Mouse (Mus musculus) naive thymus-derived CD4-positive, alpha-beta T cell, adult 2 months (primary cell): ENCODE results near the gene Cytip.

Experiments
- DNase-seq: peaks from one replicate; pipeline ENCODE4 v3.0.0-alpha.2; 2011; ENCODE audit warnings: low read depth

Gene Cytip

GRCm38 (mm10) chr2:58195346-58195745, at the start of gene Cytip:
Gene Cytip (minus strand): TSS chr2:58195532.
- DNase-seq, result peak; percentile 9

- DNase-seq, result no peak
Observed at GRCm38 (mm10) chr2:58240639-58241038, 45.3 kb upstream of the Cytip start.

GRCm38 (mm10) chr2:58237487-58237886, 42.2 kb upstream of the Cytip start:
- no peak for DNase-seq

- peak; percentile 74 for DNase-seq
Observed at GRCm38 (mm10) chr2:58199442-58199841, 4.1 kb upstream of the Cytip start.

- no peak for DNase-seq
Observed at GRCm38 (mm10) chr2:58196880-58197279, 1.5 kb upstream of the Cytip start.

GRCm38 (mm10) chr2:58194422-58195115, 763 bp downstream of the Cytip start:
- peak; percentile 67 for DNase-seq

- DNase-seq, result no peak
Observed at GRCm38 (mm10) chr2:58192160-58192559, 3.2 kb downstream of the Cytip start.

GRCm38 (mm10) chr2:58189501-58189900, 5.8 kb downstream of the Cytip start:
- DNase-seq, result peak; percentile 73

- peak; percentile 66 for DNase-seq
Observed at GRCm38 (mm10) chr2:58188903-58189302, 6.4 kb downstream of the Cytip start.

- DNase-seq, result peak; percentile 20
Observed at GRCm38 (mm10) chr2:58187310-58188051, 7.9 kb downstream of the Cytip start.

GRCm38 (mm10) chr2:58184197-58184596, 11.1 kb downstream of the Cytip start:
- peak; percentile 68 for DNase-seq

- peak; percentile 36 for DNase-seq
Observed at GRCm38 (mm10) chr2:58183658-58184057, 11.7 kb downstream of the Cytip start.

GRCm38 (mm10) chr2:58180776-58181175, 14.6 kb downstream of the Cytip start:
- DNase-seq, result no peak

GRCm38 (mm10) chr2:58179056-58179455, 16.3 kb downstream of the Cytip start:
- DNase-seq, result peak; percentile 89

- DNase-seq, result no peak
Observed at GRCm38 (mm10) chr2:58175392-58176291, 19.7 kb downstream of the Cytip start.

- DNase-seq, result peak; percentile 54
Observed at GRCm38 (mm10) chr2:58174476-58175286, 20.7 kb downstream of the Cytip start.

- no peak for DNase-seq
Observed at GRCm38 (mm10) chr2:58172963-58173362, 22.4 kb downstream of the Cytip start.

- peak; percentile 25 for DNase-seq
Observed at GRCm38 (mm10) chr2:58169173-58169572, 26.2 kb downstream of the Cytip start.

- no peak for DNase-seq
Observed at GRCm38 (mm10) chr2:58167654-58168053, 27.7 kb downstream of the Cytip start.

GRCm38 (mm10) chr2:58166764-58167163, 28.6 kb downstream of the Cytip start:
- DNase-seq, result no peak

- DNase-seq, result peak; percentile 72
Observed at GRCm38 (mm10) chr2:58163457-58164181, 31.7 kb downstream of the Cytip start.
